Mouse (Mus musculus) large intestine, adult 2 months (tissue): Measurements from ENCODE around the gene Dcaf7. TPM values are rescaled to one million over a fixed set of nuclear protein-coding genes. Genes with fewer than 3 reads are reported as not detected.
"Not testable (repeated sequence)": the region's sequence is repeated elsewhere in the genome, so short reads cannot be mapped to it uniquely, and the experiment has no call there.

ENCODE experiments used
- DNase-seq: peaks from one replicate; pipeline ENCODE4 v3.0.0-alpha.2; 2012; ENCODE audit warnings: low read depth, low spot score
- WGBS: fragments of 180-500 bp; shearing (Covaris S2); methylation state at CpG from one replicate; pipeline ENCODE4 v1.1.7; 2018; 5-methylcytosine and 5-hydroxymethylcytosine counted together
- polyA plus RNA-seq: library from polyadenylated mRNA; depleted of rRNA; stranded (reverse); fragments of >200 nt; gene quantifications from 2 replicates; pipeline ENCODE4 v1.2.3, GENCODE M21; 2012; rRNA removed

The Dcaf7 gene
- polyA plus RNA-seq = 27.3 and 41.3 TPM in 2 replicates

DNA sequence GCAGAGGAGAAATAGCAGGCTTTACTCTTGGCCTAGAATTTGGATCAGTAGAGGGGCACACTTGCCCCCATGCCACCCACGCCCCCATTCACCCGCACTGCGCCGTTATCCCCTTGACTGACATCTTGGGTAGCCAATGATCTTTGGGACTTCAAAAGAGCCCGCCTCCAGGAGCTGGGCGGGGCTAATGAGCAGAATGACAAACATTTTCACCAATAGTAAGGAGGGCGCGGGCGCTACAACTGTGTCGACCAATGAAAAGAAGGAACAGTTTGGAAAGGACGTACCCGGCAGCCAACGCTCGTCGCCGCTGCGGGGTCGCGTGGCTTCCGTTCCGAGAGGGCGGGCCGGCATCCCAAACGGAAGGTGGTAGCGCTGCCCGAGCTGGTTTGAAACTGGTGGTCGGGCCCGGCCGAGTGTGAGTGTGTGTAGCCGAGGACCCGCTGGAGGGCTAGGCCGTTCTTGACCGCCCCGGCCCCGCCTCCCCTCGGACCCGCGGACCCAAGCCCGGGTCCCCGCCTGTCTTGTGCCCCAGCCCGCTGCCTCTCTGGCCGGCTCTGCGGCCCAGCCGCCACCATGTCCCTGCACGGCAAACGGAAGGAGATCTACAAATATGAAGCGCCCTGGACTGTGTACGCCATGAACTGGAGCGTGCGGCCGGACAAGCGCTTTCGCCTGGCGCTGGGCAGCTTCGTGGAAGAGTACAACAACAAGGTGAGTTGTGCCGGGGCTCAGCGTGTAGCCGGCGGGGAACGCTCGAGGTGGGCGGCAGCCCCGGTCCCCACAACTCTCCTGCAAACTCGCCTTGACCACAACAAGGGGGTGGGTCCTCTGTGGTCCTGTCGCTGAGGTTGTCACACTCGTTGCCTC is at the start of gene Dcaf7:
Gene Dcaf7, plus strand, starts transcription at position 325 of the 870 bp plus-strand sequence.
- under 1% methylated on average over 66 of the region's 66 CpGs for WGBS
- peak; percentile 85 for DNase-seq

DNA sequence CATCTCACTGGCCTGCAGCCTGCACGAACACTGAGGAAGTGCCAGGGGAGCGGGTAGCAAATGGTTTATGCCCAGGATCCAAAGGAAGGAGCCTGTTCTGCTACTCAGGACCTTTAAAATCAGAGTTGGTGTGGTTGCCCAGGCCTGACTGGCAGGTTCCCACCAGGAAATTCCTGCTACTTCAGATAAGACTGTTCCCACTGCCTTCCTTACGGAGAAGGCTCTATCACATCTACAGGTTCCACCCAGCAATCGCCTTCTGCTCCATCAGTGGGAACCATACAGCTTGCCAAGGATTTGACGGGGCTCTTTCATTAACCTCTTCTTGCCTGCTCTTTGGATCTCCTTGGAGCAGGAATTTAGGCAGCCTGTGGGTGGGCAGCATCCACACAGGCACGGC is 49.2 kb upstream of the Dcaf7 start:
- 56% methylated on average over 6 of the region's 6 CpGs for WGBS
- DNase-seq = no peak

DNA sequence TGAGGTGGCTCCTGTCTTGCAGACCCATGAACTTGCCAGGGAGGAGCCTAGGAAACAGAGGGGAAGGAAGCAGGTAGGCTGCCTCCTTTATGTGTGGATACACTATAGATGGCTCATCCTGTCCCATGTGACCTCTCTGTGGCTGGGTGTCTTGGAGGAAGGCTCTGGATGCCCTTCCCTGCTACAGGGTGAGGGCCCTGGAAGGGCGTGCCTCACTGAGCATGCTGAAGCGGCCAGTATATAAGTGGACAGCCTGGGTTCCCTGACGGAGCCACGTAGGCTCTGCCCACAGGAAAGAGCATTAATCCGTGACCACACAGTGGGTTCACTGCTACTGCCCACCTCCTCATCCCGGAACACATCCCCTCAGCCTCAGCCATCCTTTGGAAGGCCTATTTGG is 47.2 kb upstream of the Dcaf7 start:
- 59% methylated on average over 6 of the region's 6 CpGs for WGBS
- no peak for DNase-seq

DNA sequence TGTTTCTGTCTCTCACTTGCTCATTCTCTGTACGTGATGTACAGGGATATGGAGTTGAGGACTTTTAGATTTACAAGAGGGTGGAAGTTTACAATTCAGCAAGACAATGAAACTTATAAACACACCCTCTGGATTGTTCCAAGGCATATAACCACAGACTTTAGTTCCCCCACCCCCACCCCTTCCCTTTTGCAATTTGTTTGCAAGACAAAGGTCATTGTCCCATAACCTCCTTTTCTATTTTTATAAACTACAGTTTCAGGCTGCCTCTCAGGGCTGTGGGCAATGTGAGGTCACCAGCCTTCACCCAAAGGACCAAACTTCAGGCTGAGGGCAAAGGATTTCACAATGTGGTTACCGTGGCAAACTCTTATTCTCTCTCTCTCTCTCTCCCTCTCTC is 46.4 kb upstream of the Dcaf7 start:
- 10% methylated on average over 2 of the region's 2 CpGs for WGBS
- no peak for DNase-seq

DNA sequence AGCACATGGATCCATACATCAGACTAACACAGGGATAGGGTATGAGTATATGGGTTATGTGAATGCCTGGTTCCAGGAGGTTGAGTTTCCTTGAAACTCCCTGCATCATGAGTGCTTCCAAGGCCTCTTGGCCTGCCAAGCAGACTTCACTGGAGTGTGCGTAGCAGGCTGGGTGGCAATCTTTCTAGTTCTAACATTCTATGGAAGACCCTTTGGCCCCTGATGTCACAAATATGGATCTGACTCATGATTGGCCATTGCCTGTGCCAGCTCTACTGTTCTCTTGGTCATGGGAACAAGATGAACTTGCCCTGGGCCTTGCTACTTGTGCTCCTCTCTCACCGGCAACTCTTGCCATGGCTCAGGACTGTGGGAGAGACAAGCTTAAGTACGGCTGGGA is 42.3 kb upstream of the Dcaf7 start, which contains the start of gene Ace3:
Gene Ace3, plus strand, starts transcription at position 301 of the 400 bp plus-strand sequence.
- WGBS = 95% methylated on average over 3 of the region's 3 CpGs
- DNase-seq = no peak

DNA sequence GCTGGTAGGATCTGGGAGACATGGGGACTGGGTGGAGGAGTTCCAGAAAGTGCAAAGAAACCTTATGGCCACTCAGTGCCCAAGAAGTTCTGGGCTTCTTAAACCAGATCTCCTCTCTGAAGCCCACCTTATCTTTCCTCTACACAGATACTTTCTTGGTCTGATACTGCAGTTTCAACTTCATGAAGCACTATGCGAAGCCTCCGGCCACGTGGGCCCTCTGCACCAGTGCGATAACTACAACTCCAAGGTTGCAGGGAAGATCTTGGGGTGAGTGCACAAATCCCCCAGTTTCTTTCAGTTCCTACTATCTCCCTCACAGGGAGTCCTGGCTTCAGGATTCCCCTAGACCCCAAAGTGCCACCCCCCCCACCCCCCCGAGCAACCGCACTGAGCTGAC is 36.6 kb upstream of the Dcaf7 start:
- DNase-seq = no peak
- 95% methylated on average over 6 of the region's 6 CpGs for WGBS

DNA sequence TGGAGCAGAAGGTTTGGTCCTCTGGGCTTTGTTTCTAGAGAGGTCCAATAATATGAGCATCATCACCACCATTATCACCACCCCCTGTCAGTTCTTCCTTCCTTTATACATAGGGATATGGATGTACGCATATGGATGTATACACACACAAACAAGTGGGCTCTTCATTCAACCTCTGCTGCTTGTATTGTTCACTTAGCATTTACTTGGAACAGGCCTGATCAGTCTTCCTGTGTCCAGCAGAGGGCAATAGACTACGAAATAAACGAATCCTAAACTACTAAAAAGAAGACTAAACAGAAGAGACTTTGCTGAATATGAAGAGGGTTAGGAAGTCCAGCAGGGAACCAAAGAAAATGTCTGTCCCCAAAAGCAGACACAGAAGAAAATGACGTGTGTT is 35.0 kb upstream of the Dcaf7 start:
- DNase-seq = no peak
- 33% methylated on average over 4 of the region's 4 CpGs for WGBS

DNA sequence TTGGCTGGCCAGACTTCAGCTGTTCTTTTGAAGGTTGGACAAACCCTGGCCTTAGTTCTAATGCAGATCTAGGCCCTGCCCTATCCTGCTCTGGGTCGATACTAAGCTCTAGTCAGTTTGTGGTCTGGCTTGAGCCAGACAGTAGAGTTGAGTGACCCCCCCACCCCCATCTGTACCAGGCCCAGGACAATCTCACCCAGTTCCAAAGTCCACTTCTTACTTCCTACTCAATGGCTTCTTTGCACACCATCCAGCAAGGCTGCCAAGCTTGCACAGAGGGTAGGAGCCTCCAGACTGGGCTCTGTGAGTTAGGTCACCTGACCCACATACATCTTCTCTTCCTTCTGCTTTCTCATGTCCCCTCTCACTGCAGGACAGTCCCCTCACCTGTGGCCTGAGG is 32.1 kb upstream of the Dcaf7 start:
- DNase-seq = no peak
- WGBS = 25% methylated on average over 1 of the region's 1 CpGs

DNA sequence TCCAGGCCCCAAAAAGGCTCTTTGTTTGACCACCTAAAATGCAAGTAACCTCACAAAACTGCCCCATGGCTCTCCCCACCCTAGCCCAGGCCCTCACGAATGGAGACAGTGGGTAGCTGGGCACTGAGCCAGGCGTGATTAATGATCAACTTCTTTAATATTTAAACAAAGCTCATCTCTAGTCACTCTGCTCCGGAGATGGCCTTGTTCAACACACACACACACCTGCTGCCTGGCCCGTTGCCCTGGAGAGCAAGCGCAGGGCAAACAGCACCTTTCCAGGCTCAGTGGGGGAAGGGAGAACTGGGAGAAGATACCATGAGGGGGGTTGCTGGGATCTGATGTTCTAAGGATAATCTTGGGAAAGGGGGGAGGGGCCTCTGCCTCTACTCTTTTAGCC is 30.7 kb upstream of the Dcaf7 start:
- no peak for DNase-seq
- 14% methylated on average over 5 of the region's 5 CpGs for WGBS

DNA sequence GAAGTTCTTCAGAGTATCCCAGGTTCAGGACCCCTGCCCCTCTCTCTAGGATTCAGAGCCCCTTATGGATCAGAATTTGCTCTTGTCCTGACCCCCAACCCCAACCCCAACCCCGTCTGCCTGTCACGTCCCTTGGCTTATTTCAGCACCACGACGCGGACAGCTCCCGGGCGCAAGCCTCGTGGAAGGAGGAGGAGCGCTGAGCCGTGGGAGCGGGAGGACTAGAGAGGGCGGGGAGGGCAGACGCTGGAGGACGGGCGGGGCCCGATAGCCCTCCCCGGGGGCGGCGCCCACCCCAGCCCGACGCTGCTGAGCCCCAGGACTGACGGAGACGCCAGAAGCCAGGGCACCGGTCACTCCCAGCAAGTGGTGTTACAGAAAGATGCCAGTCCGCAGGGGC is 28.9 kb upstream of the Dcaf7 start, which contains the start of gene Kcnh6:
Gene Kcnh6, plus strand, starts transcription at position 304 of the 400 bp plus-strand sequence.
- no peak for DNase-seq
- 3% methylated on average over 25 of the region's 25 CpGs for WGBS

DNA sequence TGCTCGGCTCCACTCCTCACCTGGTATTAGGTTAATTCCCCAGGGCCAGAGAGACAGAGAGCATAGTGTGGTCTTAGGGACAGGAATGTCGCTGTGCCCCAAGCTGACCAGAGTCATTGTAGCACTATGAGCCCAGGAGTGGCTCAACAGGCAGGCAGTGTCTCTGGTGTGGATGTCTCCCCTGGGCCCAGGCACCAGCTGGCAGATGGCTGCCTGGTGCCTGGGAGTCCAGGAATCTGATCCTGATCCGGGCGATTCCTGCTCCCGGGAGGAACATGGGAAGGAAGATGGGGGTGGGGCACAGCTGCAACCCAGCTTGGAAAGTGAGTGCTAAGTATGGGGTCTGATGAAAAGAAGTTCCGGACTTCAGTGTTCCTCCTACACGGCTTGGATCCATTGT is 24.0 kb upstream of the Dcaf7 start:
- DNase-seq = no peak
- 65% methylated on average over 7 of the region's 7 CpGs for WGBS

DNA sequence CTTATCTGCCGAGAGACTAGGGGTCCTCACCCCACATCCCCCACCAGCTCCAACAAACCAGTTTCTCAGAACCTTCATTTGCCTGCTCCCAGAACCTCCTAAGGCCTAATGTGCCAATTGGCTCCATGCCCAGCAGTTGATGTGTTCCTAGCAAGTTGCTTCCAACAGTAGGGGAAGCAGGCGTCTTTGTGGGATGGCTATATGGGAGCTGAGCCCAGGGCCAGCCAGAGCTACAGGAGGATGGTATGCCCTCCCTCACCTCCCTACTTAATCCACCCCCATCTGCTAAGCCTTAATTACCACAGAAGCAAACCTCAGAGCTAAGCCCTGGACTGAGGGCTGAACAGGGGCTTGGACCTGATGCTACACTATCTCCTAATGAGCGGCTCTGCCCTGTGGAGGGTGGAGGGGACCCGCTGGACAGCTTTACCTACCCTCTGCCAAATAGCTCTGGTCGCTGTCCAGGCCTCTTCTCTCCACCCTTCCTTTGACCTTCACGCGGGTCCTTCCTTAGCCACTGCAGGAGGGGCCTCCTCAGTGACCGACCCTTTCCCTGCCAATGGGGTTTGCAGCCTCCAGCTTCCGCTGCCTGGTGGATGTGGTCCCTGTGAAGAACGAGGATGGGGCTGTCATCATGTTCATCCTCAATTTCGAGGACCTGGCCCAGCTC is 23.0 kb upstream of the Dcaf7 start:
- WGBS = 50% methylated on average over 11 of the region's 11 CpGs

DNA sequence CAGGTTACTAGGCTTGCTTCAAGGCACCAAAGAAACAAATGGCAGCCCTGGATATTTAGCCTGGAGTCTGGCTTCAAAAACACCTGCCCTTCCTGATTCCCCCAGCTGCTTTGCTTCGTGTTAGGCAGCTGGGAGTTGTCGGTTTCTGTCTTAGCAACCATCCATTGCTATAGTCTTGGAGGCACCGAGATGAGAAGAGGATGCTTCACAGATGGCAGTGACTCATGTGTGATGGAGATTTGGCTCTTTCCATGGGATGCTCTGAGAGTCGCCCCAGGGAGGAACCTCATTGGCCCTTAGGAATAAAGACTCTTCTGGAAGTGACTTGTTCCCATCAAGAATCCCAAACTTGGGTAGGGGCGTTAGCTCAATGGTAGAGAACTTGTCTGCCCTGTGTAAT is 20.2 kb upstream of the Dcaf7 start:
- 66% methylated on average over 5 of the region's 5 CpGs for WGBS
- DNase-seq = no peak

More for the DNA sequence above, 23.0 kb upstream of the Dcaf7 start:
- DNase-seq = no peak

DNA sequence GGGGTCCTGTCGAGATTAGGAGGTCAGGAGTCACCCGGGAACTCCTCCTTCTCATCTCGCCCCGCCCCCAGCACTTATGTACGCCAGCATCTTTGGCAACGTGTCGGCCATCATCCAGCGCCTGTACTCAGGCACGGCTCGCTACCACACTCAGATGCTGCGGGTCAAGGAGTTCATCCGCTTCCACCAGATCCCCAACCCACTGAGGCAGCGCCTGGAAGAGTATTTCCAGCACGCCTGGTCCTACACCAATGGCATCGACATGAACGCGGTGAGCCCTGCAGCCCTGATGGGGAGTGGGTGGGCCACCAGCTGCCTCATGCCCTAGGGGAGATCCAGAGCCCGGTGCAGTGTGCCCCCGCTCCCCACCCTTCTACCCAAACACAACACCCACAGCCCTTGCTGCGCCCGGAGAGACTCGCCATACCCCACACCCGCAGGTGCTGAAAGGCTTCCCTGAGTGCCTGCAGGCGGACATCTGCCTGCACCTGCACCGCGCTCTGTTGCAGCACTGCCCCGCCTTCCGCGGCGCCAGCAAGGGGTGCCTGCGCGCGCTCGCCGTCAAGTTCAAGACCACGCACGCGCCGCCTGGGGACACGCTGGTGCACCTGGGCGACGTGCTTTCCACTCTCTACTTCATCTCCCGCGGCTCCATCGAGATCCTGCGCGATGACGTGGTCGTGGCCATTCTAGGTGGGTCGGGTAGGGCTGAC is 16.5 kb upstream of the Dcaf7 start:
- DNase-seq = no peak

DNA sequence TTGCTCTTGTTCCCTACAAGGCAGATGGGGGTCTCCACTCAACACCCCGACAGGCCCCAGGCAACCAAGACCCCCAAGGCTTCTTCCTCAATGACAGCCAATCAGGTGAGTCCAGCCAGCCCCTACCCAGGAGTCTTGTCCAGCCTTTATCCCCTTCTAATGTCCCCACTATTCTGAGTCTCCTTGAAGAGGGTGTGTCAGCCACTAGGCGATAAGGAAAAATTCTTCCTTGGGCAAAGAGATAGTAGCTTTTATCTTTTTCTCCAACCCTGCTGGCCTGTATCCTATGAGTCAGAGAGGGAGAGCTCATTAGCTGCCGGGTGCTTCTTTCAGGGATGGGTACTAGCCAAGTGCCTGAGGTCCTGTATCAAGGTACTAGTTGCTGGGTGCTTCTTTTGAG is 10.9 kb upstream of the Dcaf7 start:
- DNase-seq = no peak
- WGBS = 63% methylated on average over 3 of the region's 3 CpGs

More for the DNA sequence above, 16.5 kb upstream of the Dcaf7 start:
- 2% methylated on average over 50 of the region's 50 CpGs for WGBS

DNA sequence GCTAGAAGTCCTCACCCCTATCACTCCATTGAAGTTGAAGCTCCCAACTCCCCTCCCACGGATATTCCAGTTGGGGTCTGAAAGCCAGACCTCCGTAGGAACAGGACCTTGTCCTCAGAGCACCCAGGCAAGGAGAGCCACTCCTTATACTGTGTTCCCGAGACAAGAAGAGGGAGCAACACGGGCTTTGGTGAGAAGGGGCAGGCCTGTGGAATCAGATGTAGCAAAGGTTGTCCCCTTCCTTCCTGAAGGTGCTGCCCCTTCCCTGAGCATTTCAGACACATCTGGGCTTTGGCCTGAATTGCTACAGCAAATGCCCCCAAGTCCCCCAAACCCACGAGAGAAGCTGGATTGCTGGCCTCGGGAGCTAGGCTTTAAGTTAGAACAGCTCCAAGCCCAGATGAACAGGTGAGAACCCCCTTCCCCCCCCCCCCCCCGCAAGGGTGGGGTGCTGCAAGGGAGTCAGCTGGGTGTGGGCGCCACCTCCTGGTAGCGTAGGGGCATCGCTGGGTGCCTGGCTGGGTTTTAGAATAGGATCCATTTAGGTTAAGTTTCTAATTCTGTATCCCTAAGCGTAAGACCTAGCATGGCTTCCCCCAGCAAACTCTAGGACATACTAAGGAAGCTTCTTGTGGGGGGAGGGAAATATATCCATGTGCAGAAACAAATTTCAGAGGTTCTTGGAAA is 10.1 kb upstream of the Dcaf7 start:
- no peak for DNase-seq
- WGBS = 20% methylated on average over 11 of the region's 11 CpGs

DNA sequence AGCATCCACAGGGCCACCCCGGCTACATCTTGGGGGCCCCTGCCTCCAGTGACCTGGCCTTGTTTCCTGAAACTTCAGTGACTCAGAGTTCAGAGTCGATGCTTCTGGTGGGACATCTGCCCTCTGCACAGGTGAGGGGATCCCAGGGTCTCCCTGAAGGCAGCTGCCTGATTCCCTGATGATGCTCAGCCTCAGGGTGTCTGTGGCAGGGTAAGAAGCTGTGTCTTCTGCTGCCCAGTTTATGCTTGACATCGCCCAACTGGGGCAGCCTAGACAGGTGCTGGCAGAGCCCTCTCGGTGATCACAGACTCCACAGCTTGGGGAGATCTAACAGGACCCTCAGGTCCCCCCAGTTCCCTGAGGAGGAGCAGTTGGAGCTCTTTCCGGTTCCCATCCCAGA is 9.1 kb upstream of the Dcaf7 start:
- no peak for DNase-seq
- WGBS = 88% methylated on average over 5 of the region's 5 CpGs

DNA sequence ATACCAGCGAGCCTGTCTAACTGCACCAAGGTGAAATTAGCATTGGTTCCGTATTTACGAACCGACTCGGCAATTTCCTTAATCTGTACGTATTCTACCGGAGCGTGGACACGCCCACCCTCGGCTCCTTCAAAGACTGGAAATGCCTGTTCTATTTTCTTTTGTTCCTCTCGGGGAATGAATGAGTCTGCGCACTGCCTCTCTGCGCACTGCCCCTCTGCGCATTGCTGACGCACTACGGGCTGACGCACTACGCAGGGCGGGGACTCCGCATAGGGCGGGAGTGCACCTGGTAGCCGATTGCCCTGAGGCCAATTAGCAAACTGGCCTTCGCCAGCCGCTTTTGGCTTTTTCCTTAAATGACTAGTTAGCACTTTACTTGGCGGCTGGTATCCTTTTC is 4.6 kb upstream of the Dcaf7 start:
- WGBS = 22% methylated on average over 13 of the region's 25 CpGs

DNA sequence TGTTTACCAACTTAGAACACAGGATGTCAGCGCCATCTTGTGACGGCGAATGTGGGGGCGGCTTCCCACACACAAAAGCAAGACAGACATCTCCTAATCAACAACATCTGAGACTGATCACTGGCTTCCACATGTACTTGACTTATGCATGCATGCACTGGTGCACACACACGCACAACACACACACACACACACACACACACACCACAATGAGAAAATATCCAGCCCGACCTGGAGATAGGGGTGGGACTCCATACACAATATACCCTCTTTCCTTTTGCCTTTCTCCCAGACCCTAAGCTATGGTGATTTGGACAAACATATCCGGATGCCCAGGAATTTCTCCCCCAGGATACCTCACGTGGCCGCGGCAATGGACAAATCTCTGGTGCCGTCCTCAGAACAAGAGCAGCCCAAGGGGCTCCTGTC is 3.2 kb upstream of the Dcaf7 start:
- 35% methylated on average over 11 of the region's 11 CpGs for WGBS
- no peak for DNase-seq

More for the DNA sequence above, 4.6 kb upstream of the Dcaf7 start:
- DNase-seq = not testable (repeated sequence)

DNA sequence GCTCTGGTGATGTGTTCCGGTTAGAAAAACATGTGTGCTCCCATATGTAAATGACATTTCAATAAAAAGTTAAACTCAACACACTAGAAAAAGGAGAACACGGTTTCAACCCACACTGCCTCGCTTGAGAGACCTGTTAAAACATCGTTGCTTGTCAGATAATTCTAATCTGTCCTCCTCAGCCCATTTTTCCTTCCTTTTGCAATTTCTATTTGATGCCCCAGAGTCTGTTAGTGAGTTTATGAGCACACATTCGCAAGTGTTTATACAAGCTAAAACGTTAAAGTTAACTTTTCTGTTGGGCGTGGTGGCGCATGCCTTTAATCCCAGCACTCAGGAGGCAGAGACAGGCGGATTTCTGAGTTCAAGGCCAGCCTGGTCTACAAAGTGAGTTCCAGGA is 1.7 kb upstream of the Dcaf7 start:
- DNase-seq = no peak
- 72% methylated on average over 9 of the region's 9 CpGs for WGBS
